Mouse (Mus musculus) brain, adult 10 weeks (tissue): ENCODE data around the gene Agk. TPM values are rescaled to one million over a fixed set of nuclear protein-coding genes. Genes with fewer than 3 reads are reported as not detected.

Source experiments
- polyA plus RNA-seq: library from polyadenylated mRNA; stranded (reverse); fragments of 350-450 nt; fragmentation: Illumina TruSeq; extraction: RNeasy Lipid Tissue Mini Kit (QIAGEN cat#74804); gene quantifications from one replicate; pipeline ENCODE4 v1.2.3, GENCODE M21; 2015; ENCODE audit warnings: low read depth, low replicate concordance

Gene Agk
- polyA plus RNA-seq, result 35.5 TPM

DNA sequence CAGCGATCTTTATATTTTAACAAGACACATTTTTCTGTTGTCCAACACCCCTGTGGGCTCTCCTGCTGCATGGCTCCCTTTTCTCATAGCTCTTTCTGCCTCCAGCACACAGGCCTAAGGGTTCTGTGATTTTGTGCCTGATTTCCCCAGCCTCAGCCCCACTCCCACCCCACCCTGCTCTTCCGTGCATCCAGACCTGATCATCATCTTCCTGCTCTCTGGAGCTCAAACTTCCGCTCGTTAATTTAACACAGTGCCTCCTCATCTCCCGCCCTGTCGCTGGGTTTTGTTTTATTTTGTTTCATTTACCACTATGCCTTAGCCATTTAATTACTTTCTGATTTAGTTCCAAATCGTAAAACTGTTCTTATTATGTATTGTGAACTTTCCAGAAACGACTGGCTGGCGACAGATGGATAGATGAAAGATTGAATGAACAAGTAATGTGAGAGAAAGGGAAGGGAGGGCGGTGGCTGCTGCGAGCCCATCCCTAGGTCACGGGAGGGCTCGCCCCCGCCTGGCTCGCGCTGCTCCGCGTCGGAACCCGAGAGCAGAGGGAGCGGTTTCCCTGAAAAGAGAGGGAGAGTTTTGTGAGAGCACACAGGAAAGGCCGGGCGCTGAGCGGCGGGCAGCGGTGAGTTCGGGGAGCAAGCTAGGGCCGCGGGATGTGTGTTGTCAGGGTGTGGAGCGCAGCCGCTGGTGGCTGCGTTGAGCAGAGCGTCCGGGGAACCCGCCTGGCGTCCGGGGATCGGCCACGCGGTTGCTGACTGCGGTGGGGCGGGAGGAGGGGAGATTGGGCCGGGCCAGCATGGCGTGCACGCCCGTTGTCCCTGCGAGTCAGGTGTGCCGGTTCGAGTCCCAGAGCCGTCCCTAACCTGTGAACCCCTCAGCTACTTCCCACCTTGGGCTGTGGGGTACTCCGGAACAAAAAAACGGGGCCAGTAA lies at the start of gene Agk:
Gene Agk, plus strand, starts transcription at position 276 of the 945 bp plus-strand sequence.

GRCm38 (mm10) chr6:40436047-40436483 lies 111.1 kb downstream of the Agk start, which contains the start of gene E330009J07Rik:
E330009J07Rik (minus strand) TSS chr6:40436135.

GRCm38 (mm10) chr6:40438936-40439335 lies 114.0 kb downstream of the Agk start, which contains the start of gene Wee2:
Wee2 (plus strand) TSS chr6:40439088.

Other genes starting within 250 kb of the Agk start
- gene E330009J07Rik, start 111.0 kb downstream of the Agk start, polyA plus RNA-seq, result 43.1 TPM
- 0.45 TPM for gene Wee2, start 113.9 kb downstream of the Agk start, polyA plus RNA-seq
- gene Ssbp1, start 146.2 kb downstream of the Agk start, polyA plus RNA-seq, result 48.1 TPM
- not detected for gene Tas2r137, start 166.1 kb downstream of the Agk start, polyA plus RNA-seq
- not detected for gene Tas2r108, start 168.4 kb downstream of the Agk start, polyA plus RNA-seq
- gene Prss37, start 194.3 kb downstream of the Agk start, polyA plus RNA-seq, result not detected
- not detected for gene Olfr461, start 229.9 kb downstream of the Agk start, polyA plus RNA-seq
- gene Olfr460, start 244.3 kb downstream of the Agk start, polyA plus RNA-seq, result not detected